Mouse (Mus musculus): Measurements from ENCODE around the gene Nop9.

DNA sequence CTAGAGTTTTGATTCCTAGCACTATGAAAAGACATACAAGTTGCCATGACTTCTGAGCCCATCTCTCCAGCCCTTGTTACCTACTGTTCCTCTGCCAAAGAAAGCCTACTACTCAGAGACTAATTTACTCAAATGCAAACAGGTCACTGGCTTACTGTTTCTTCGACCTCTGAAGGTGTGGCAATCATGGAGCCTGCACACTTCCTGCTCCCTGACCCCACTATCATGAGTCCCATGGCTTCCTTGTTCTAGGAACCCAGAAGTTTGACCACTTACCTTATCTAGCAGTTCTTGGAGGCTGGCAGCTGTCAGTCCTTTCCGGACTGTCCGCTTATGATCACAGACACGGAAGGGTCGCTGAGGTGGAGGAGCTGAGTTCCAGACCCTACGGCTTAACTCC, 12.1 kb downstream of the Nop9 start:
- TF ChIP-seq GATA1 (IDR thresholded peaks at IDR 0.05; ENCODE audit: low read length) (no peak), TAL1 (IDR thresholded peaks at IDR 0.05; ENCODE audit: low read length) (no peak)
